Mouse (Mus musculus): ENCODE data around the gene Slc30a4. TPM values are rescaled to one million over a fixed set of nuclear protein-coding genes. Genes with fewer than 3 reads are reported as not detected.

The Slc30a4 gene
- polyA plus RNA-seq (2017; shearing (Covaris generic)) = 1 to 10 TPM; 1.3 to 3.4 TPM

DNA sequence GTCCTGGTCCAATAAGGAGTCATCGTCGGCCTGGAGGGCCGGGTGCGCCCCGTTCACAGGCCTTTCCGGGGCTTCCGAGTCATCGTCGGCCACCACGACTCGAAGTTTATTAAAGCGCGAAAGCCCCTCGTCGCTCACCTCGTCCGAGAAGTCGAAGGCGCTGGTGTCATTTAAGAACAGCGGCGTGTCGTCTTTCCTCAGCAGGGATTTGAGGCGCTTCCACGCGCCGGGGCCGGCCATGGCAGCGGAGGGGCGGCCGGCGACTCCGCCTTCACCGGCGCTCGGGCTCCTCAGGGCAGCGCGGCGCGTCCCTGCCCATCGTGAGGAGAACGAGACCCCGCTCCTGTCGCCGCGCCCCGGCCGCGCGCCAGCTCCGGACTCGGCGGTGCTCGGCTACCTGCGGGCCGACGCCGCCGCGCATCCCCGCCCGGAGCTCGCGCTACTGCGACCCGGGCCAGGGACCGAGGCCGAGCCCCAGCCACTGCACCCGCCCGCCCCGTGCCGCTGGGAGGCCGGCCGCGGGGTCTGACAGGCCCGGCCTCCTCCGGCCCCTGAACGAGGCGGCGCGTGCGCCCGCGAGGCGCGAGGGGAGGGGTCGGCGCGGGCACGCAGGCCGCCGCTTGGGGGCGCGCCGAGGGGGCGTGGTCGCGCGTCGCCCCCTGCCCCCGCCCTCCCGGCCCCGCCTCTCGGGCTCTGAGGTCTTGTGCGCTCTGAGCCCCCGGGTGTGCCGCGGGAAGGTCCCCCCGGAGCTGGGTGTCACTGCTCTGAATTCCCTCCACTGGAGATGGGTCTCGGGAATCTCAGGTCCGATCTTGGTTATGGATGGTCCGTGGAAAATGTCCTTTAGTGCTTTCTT lies at the start of gene Slc30a4:
Gene Slc30a4, minus strand, starts transcription at position 483 of the 856 bp plus-strand sequence.

DNA sequence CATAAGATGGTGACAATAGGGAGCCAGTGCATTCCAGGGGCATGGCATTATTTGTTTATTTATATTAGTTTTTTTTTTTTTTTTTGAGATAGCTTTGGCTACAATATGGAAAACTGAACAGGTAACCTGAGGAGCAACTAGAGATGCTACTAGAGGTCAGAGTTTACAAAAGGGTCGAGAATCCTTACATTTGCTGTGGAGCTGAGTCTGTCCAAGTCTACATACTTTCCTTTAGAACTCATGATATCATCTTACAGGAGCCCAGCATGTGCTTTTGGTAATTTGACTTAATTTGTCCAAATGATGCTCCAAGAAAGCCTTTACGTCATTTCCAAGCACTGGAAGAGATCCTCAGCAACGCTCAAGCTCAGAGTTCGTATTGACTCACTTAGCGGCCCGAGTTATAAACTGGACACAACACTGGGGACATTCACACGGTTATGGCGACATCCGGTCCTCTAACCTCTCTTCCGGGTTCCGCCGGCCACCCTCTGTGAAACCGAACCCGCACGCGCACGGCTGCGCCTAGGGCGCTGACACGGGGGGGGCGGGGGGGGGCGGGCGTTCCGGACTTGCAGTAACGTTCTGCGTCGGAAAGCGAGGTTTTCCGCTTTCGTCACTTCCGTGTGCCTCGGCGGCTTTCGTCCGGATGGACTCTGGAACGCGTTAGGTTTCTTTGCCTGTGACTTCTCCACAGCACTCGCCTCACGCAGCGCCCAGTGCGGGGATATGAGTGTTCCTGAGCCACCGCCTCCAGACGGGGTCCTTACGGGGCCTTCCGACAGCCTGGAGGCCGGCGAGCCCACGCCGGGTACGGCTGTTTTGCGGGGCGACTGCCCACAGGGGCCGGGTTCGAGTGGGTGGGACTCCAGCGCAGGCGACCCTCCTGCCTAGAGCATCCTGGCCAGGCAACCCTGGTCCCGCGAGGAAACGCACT lies 35.7 kb upstream of the Slc30a4 start, which contains the start of gene Bloc1s6:
Gene Bloc1s6, plus strand, starts transcription at position 610 of the 937 bp plus-strand sequence.

DNA sequence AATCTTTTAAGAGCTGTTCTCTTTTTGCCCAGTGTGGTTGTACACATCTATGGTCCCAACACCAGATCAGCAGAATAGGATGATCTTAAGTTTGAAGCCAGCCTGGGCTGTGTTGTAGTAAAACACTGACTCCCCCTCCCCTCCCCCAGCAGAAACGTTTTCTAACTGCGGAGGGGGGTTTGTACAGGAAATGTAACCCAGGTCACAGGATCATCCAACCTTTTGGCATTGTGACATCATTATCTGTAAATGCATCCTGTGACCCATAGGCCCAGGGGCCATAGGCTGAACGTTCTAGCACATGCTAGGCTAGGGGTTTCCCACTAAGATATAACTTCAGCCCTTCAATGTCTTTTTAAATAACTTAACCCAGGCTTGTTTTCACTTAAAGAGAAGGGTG lies 65.8 kb downstream of the Slc30a4 start, which contains the start of gene AA467197:
Gene AA467197, plus strand, starts transcription at position 301 of the 400 bp plus-strand sequence.

Other genes starting within 250 kb of the Slc30a4 start
- gene Gm14085, start 217.7 kb downstream of the Slc30a4 start, polyA plus RNA-seq (2017; shearing (Covaris generic)) = 10 to 100 TPM; 10.6 to 31.1 TPM
- gene Gatm, start 91.4 kb downstream of the Slc30a4 start, polyA plus RNA-seq (2017; shearing (Covaris generic)) = 1 to 10 TPM in 1 of 2 experiments, under 1 TPM in 1; 0.11 to 3.0 TPM
- gene AA467197, start 65.7 kb downstream of the Slc30a4 start, polyA plus RNA-seq (2017; shearing (Covaris generic)) = 1 to 10 TPM in 1 of 2 experiments, under 1 TPM in 1; 0.34 to 1.8 TPM
- gene Bloc1s6, start 35.8 kb upstream of the Slc30a4 start, polyA plus RNA-seq (2017; shearing (Covaris generic)) = 10 to 100 TPM; 43.6 to 58.3 TPM
- gene Sqor, start 62.6 kb upstream of the Slc30a4 start, polyA plus RNA-seq (2017; shearing (Covaris generic)) = 10 to 100 TPM; 13.9 to 20.3 TPM